Mouse (Mus musculus): Measurements from ENCODE around the gene Unc45b. TPM values are rescaled to one million over a fixed set of nuclear protein-coding genes. Genes with fewer than 3 reads are reported as not detected.

Unc45b gene
- polyA plus RNA-seq, 1 experiment from 2014 or later = 14.5 TPM

DNA sequence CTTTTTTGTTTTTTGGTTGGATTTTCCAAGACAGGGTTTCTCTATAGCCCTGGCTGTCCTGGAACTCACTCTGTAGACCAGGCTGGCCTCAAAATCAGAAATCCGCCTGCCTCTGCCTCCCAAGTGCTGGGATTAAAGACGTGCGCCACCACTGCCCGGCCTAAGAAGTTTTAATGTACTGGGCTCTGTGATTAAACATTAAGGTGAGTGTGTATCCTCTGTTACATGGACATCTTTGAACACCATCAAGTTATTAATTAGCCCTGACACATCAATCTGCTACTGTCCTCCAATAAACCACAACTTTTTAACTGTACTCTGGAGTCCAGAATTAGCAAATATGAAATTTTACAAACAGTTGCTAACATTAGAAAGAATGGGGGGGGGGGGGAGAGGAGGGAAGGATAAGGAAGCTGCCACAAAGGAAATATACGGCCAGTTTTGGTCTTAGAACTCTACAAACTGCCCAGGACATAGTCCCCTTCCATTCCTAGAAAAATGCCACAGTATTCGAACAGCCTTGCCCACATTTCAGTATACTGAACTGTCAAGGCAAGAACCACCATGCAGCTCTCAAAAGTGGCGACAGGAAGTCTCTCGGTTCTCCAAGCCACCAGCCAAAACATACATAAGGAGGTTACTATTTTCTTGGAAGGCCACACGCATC, 40.7 kb upstream of the Unc45b start:
- peak overlapping the region; percentile 74 for H3K9ac ChIP-seq (ENCODE audit: low read length)
- H3K4me1 ChIP-seq (replicated peaks; ENCODE audit: control insufficient read depth, insufficient read depth, low read length) = peaks cover 5% of the 10 kb centered on the region
- peak overlapping the region; percentile 53 for H3K27ac ChIP-seq (ENCODE audit: low read length)
- WGBS = 55% methylated on average over 9 of the region's 9 CpGs
- peak overlapping the region; percentile 83 for H3K4me2 ChIP-seq (ENCODE audit: low read depth, low read length)
- H3K27me3 ChIP-seq (ENCODE audit: control insufficient read depth, insufficient read depth, low read depth, low read length) = no peaks in the 10 kb centered on the region
- H3K4me3 ChIP-seq (ENCODE audit: low read length) = peak overlapping the region; percentile 68
- no peak; the same call in 1 of the 2 replicates for ATAC-seq (ENCODE audit: low read depth)
- H3K36me3 ChIP-seq (ENCODE audit: control insufficient read depth, insufficient read depth, low read length) = no peaks in the 10 kb centered on the region
- no peaks in the 10 kb centered on the region; the same call in 1 of the 2 replicates for H3K9me3 ChIP-seq (ENCODE audit: control insufficient read depth, low read length)

DNA sequence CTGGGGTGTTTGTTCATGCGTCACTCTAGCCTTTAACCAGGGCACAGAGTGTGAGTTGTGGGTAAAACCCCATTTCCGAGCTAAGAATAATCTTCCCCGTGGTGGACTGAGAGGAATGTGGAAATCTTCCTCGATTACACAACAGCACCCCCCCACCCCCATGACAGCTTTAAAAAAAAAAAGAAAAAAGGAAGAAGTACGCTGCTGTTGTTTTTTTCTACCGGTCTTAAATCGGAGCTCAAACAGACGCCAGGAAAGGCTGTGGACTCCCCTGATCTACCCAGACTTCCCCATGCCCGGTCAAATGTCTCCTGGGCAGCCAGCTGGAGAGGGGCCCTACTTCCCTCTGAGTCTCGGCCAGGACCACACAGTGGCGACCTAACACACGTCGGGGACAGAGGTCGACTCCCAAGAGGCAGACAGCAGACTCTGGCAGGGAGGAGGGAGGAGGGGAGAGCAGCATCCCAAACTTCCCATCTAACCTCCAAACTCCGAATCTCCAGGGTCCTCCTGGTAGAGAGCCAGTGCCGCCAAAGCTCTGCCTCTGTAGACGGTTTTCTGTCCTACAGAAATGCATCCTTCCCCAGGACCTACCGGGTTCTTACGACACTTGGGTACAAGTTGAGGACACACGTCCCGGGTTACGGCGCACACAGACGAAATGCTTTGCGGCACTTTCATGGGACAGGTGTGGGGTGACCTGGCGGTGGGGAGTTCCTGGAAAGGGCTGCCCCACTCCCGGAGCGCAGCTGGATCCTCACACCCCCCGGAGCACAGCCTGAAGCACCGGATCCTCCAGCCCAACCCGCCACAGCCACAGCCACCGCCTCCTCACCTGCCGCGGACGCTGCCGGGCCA, 39.9 kb upstream of the Unc45b start:
- 1% methylated on average over 36 of the region's 36 CpGs for WGBS

GRCm38 (mm10) chr11:82871031-82871446, 39.3 kb upstream of the Unc45b start, which contains the start of gene Rffl:
TSS of gene Rffl (minus strand) at chr11:82871210.
- Histone ChIP-seq H3K9ac (ENCODE audit: low read length) (peak within 1 kb of the TSS; percentile 74), H3K27ac (ENCODE audit: low read length) (peak within 1 kb of the TSS; percentile 53), H3K27me3 (ENCODE audit: control insufficient read depth, insufficient read depth, low read depth, low read length) (no peaks in the 10 kb centered on the region), H3K9me3 (ENCODE audit: control insufficient read depth, low read length) (no peaks in the 10 kb centered on the region; the same call in 1 of the 2 replicates), H3K4me1 (replicated peaks; ENCODE audit: control insufficient read depth, insufficient read depth, low read length) (peaks cover 5% of the 10 kb centered on the region), H3K4me2 (ENCODE audit: low read depth, low read length) (peak within 1 kb of the TSS; percentile 83), H3K4me3 (ENCODE audit: low read length) (peak within 1 kb of the TSS; percentile 68), H3K36me3 (ENCODE audit: control insufficient read depth, insufficient read depth, low read length) (no peaks in the 10 kb centered on the region)
- peak; percentile 96 for ATAC-seq (ENCODE audit: low read depth)
- under 1% methylated on average over 37 of the region's 43 CpGs for WGBS

More for the DNA sequence above, 39.9 kb upstream of the Unc45b start:
- Histone ChIP-seq H3K4me2 (ENCODE audit: low read depth, low read length) (peak overlapping the region; percentile 83), H3K4me3 (ENCODE audit: low read length) (peak overlapping the region; percentile 68), H3K27ac (ENCODE audit: low read length) (peak overlapping the region; percentile 53), H3K9me3 (ENCODE audit: control insufficient read depth, low read length) (no peaks in the 10 kb centered on the region; the same call in 1 of the 2 replicates), H3K27me3 (ENCODE audit: control insufficient read depth, insufficient read depth, low read depth, low read length) (no peaks in the 10 kb centered on the region), H3K36me3 (ENCODE audit: control insufficient read depth, insufficient read depth, low read length) (no peaks in the 10 kb centered on the region), H3K9ac (ENCODE audit: low read length) (peak overlapping the region; percentile 74), H3K4me1 (replicated peaks; ENCODE audit: control insufficient read depth, insufficient read depth, low read length) (peaks cover 5% of the 10 kb centered on the region)
- peak; percentile 63 for ATAC-seq (ENCODE audit: low read depth)

DNA sequence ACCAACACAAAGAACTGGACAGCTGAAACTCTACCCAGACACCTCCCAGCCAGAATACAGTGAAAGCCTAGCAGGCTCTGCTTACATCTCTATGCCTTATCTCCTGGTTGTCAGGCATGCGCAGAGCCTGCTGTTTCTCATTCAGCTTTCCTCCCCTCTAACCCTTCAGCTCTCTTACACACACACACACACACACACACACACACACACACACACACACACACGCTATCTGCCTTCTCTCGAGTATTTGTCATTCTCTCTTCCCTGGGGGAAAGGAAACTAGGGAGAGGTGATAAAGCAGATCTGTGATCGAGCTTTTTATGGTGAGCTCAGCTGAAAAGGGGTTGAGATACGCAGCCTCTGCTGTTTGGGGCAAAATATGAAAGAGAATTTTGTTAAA, 35.4 kb upstream of the Unc45b start:
- WGBS = 45% methylated on average over 5 of the region's 5 CpGs
- Histone ChIP-seq H3K4me1 (replicated peaks; ENCODE audit: control insufficient read depth, insufficient read depth, low read length) (peaks cover 3% of the 10 kb centered on the region), H3K4me2 (ENCODE audit: low read depth, low read length) (no peak overlapping the region)

DNA sequence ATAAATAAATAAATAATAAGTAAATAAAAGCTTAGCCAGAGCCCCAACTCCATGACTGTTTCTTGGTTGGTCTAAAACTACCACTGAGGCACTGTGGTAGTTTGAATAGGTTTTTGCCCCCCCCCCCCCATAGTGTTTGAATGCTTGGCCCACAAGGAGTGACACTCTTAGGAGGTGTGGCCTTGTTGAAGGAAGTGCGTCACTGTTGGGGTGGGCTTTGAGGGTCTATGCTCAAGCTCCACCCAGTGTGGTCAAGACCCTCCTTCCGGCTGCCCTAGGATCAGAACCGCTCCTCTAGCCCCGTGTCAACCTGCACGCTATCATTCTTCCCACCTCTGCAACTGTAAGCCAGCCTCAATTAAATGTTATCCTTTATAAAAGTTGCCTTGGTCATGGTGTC, 34.7 kb upstream of the Unc45b start:
- H3K4me1 ChIP-seq (replicated peaks; ENCODE audit: control insufficient read depth, insufficient read depth, low read length) = no peaks in the 10 kb centered on the region
- no peaks in the 10 kb centered on the region; the same call in 1 of the 2 replicates for H3K9me3 ChIP-seq (ENCODE audit: control insufficient read depth, low read length)
- no peak overlapping the region for H3K9ac ChIP-seq (ENCODE audit: low read length)
- no peak overlapping the region for H3K4me2 ChIP-seq (ENCODE audit: low read depth, low read length)
- H3K27ac ChIP-seq (ENCODE audit: low read length) = no peak overlapping the region
- no peaks in the 10 kb centered on the region for H3K27me3 ChIP-seq (ENCODE audit: control insufficient read depth, insufficient read depth, low read depth, low read length)
- 89% methylated on average over 5 of the region's 5 CpGs for WGBS
- no peak overlapping the region for H3K4me3 ChIP-seq (ENCODE audit: low read length)
- no peaks in the 10 kb centered on the region for H3K36me3 ChIP-seq (ENCODE audit: control insufficient read depth, insufficient read depth, low read length)
- ATAC-seq (ENCODE audit: low read depth) = no peak

More for the DNA sequence above, 35.4 kb upstream of the Unc45b start:
- ATAC-seq (ENCODE audit: low read depth) = no peak
- H3K27ac ChIP-seq (ENCODE audit: low read length) = no peak overlapping the region
- no peaks in the 10 kb centered on the region for H3K27me3 ChIP-seq (ENCODE audit: control insufficient read depth, insufficient read depth, low read depth, low read length)
- no peaks in the 10 kb centered on the region; the same call in 1 of the 2 replicates for H3K9me3 ChIP-seq (ENCODE audit: control insufficient read depth, low read length)
- H3K36me3 ChIP-seq (ENCODE audit: control insufficient read depth, insufficient read depth, low read length) = no peaks in the 10 kb centered on the region
- no peak overlapping the region for H3K9ac ChIP-seq (ENCODE audit: low read length)
- no peak overlapping the region for H3K4me3 ChIP-seq (ENCODE audit: low read length)

DNA sequence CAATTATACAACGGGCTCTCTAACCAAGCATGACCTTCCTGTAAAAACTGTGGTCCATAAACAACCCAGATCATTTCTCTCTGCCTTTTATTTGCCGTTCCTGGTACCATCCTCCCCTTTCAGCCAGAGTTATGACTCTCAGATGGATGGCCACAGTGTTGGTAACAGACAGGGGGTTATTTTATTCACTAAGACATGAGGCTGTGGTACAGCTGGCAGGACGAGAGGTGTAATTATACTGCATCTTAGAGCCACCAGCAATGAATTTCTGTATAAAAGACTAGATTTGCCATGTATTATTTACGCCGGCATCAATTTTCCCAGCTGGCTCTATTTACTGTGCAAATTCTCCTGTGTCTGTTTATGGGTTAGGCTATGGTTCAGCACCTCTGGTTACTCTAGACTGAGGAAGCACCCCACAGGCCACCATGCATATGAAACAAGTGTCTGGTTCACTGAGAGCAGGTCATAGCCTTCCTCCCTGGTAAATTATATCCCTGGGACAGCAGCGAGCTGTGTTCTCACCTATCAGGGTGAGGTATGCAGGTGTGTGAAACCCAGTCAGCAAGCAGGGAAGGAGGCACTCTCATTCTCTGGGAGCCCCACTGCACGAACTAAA, 32.5 kb upstream of the Unc45b start:
- no peak overlapping the region for H3K4me2 ChIP-seq (ENCODE audit: low read depth, low read length)
- no peak for ATAC-seq (ENCODE audit: low read depth)
- 85% methylated on average over 7 of the region's 7 CpGs for WGBS
- H3K9ac ChIP-seq (ENCODE audit: low read length) = no peak overlapping the region
- H3K27ac ChIP-seq (ENCODE audit: low read length) = no peak overlapping the region
- H3K9me3 ChIP-seq (ENCODE audit: control insufficient read depth, low read length) = no peaks in the 10 kb centered on the region; the same call in 1 of the 2 replicates
- H3K4me1 ChIP-seq (replicated peaks; ENCODE audit: control insufficient read depth, insufficient read depth, low read length) = no peaks in the 10 kb centered on the region
- H3K4me3 ChIP-seq (ENCODE audit: low read length) = no peak overlapping the region
- no peaks in the 10 kb centered on the region; the same call in 1 of the 2 replicates for H3K36me3 ChIP-seq (ENCODE audit: control insufficient read depth, insufficient read depth, low read length)
- no peaks in the 10 kb centered on the region for H3K27me3 ChIP-seq (ENCODE audit: control insufficient read depth, insufficient read depth, low read depth, low read length)

GRCm38 (mm10) chr11:82883180-82883579, 27.2 kb upstream of the Unc45b start:
- Histone ChIP-seq H3K36me3 (ENCODE audit: control insufficient read depth, insufficient read depth, low read length) (no peaks in the 10 kb centered on the region; the same call in 1 of the 2 replicates), H3K27me3 (ENCODE audit: control insufficient read depth, insufficient read depth, low read depth, low read length) (no peaks in the 10 kb centered on the region), H3K9ac (ENCODE audit: low read length) (no peak overlapping the region), H3K27ac (ENCODE audit: low read length) (no peak overlapping the region), H3K4me3 (ENCODE audit: low read length) (no peak overlapping the region), H3K9me3 (ENCODE audit: control insufficient read depth, low read length) (no peaks in the 10 kb centered on the region), H3K4me2 (ENCODE audit: low read depth, low read length) (no peak overlapping the region), H3K4me1 (replicated peaks; ENCODE audit: control insufficient read depth, insufficient read depth, low read length) (no peaks in the 10 kb centered on the region)
- WGBS = 71% methylated on average over 8 of the region's 8 CpGs
- no peak for ATAC-seq (ENCODE audit: low read depth)

GRCm38 (mm10) chr11:82886559-82886958, 23.8 kb upstream of the Unc45b start:
- Histone ChIP-seq H3K27me3 (ENCODE audit: control insufficient read depth, insufficient read depth, low read depth, low read length) (no peaks in the 10 kb centered on the region), H3K4me2 (ENCODE audit: low read depth, low read length) (no peak overlapping the region), H3K36me3 (ENCODE audit: control insufficient read depth, insufficient read depth, low read length) (no peaks in the 10 kb centered on the region; the same call in 1 of the 2 replicates), H3K4me3 (ENCODE audit: low read length) (no peak overlapping the region), H3K9ac (ENCODE audit: low read length) (no peak overlapping the region), H3K4me1 (replicated peaks; ENCODE audit: control insufficient read depth, insufficient read depth, low read length) (peaks cover 14% of the 10 kb centered on the region), H3K27ac (ENCODE audit: low read length) (no peak overlapping the region), H3K9me3 (ENCODE audit: control insufficient read depth, low read length) (no peaks in the 10 kb centered on the region)
- ATAC-seq (ENCODE audit: low read depth) = no peak
- WGBS = 85% methylated on average over 3 of the region's 3 CpGs
